Mouse (Mus musculus): Measurements from ENCODE around the gene Bud13. TPM values are rescaled to one million over a fixed set of nuclear protein-coding genes. Genes with fewer than 3 reads are reported as not detected.

Gene Bud13
- polyA plus RNA-seq (2015; fragmentation: Nextera tagmentation; extraction: Ambion mirVana), result 24.4 and 26.4 TPM in 2 replicates

DNA sequence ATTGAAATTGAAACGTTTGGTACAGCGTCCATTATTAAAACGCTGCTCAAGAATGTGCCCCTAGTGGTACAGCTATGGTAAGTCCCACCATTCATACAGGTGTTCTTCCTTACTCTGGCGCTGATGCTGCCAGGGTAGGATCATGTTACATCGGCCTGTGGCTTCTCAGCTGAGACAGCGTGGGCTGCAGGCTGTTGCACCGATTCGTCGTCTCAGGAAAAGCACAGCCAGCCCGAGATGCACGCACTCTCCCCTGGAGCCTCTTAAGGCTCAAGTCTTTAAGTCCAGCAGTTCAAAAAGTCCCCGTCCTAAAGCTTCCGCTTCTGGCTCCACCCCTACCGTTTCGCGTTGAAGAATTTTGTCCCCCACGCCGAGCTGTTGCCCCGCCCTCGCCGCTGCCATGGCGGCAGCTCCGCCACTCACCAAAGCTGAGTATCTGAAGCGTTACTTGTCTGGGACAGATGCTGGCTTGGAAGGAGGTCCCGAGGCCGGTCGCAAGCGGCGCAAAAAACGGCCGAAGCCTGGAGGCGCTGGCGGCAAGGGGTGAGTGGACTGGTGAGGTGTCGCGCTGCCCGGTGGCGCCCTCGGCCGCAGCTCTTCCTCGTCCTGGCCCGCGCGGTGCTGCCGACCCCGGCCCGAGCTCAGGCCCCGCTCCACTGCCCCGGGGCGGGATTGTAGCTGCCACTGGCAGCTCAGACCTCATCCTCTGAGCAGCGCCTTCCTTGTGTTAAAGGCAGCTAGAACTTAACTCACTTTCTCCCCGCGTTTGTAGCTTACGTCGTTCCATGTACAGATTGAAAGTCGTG is at the start of gene Bud13:
Bud13 (plus strand) TSS at position 378 of the 806 bp plus-strand sequence.
- Histone ChIP-seq H3K4me2 (peak within 1 kb of the TSS; percentile 78), H3K36me3 (peaks cover 50% of the 10 kb centered on the region), H3K27ac (peak within 1 kb of the TSS; percentile 94), H3K4me1 (peaks cover 14% of the 10 kb centered on the region), H3K4me3 (peak within 1 kb of the TSS; percentile 78), H3K9ac (peak within 1 kb of the TSS; percentile 81), H3K27me3 (no peaks in the 10 kb centered on the region), H3K9me3 (no peaks in the 10 kb centered on the region)
- ATAC-seq (ENCODE audit: borderline replicate concordance, extremely low read depth, low FRiP score, low TSS enrichment), result peak; percentile 90
- under 1% methylated on average over 55 of the region's 55 CpGs for WGBS

DNA sequence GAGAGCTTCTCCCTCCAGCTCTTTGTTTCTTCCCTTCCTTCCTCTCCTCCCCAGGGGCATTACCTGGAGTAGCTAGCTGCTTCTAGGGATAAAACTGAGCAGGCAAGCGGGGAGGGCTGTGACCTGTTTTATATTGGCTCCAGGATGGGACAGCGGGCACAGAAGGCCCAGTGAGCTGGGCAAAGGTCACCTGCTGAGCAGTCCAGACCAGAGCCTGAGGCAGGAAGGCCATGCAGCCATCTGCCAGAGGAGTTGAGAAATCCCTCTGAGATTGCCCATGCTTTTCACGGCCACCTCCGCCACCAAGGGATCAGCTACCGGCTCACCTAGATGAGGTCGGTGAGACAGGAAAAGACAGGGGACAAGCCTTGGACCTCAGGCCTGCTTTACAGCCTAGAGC is 47.6 kb upstream of the Bud13 start:
- H3K4me2 ChIP-seq, result no peak overlapping the region
- 90% methylated on average over 6 of the region's 6 CpGs for WGBS
- H3K9me3 ChIP-seq, result no peaks in the 10 kb centered on the region
- H3K27ac ChIP-seq, result no peak overlapping the region
- no peaks in the 10 kb centered on the region for H3K36me3 ChIP-seq
- no peaks in the 10 kb centered on the region for H3K27me3 ChIP-seq
- H3K9ac ChIP-seq, result no peak overlapping the region
- H3K4me1 ChIP-seq, result peaks cover 6% of the 10 kb centered on the region; the same call in 1 of the 2 replicates
- no peak overlapping the region for H3K4me3 ChIP-seq
- no peak for ATAC-seq (ENCODE audit: borderline replicate concordance, extremely low read depth, low FRiP score, low TSS enrichment)

DNA sequence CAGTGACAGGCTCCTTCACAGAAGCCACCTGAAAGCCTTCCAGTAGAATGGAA is 47.4 kb upstream of the Bud13 start, which contains the start of gene Apoc3:
Apoc3 (minus strand) TSS at position 41 of the 53 bp plus-strand sequence.
- peaks cover 4% of the 10 kb centered on the region; the same call in 1 of the 2 replicates for H3K4me1 ChIP-seq
- H3K9ac ChIP-seq, result no peak within 1 kb of the TSS
- H3K27ac ChIP-seq, result no peak within 1 kb of the TSS
- no peaks in the 10 kb centered on the region for H3K27me3 ChIP-seq
- no peaks in the 10 kb centered on the region for H3K36me3 ChIP-seq
- ATAC-seq (ENCODE audit: borderline replicate concordance, extremely low read depth, low FRiP score, low TSS enrichment), result no peak
- H3K4me2 ChIP-seq, result no peak within 1 kb of the TSS
- H3K9me3 ChIP-seq, result no peaks in the 10 kb centered on the region
- no peak within 1 kb of the TSS for H3K4me3 ChIP-seq

DNA sequence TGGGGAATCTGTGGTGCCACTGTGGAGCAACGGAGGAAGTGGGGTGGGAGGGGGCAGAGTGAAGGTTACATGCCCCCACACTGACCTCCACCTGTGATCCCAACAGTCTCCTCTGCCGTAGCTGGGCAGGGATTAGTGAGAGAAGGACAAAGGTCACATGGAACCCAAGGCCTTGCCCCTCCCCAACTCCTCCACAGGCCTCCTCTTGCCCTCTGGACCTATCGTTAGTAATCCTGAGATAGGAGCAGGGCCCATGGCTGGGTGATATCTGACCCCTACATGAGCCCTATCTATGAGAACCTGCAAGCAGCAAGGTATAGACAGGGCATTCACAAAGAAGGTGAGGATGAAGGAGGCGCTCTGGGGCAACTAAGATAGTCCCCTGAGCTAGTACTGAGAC is 47.2 kb upstream of the Bud13 start:
- Histone ChIP-seq H3K9ac (no peak overlapping the region), H3K4me2 (no peak overlapping the region), H3K27ac (no peak overlapping the region), H3K4me3 (no peak overlapping the region), H3K27me3 (no peaks in the 10 kb centered on the region), H3K4me1 (0 out of 2 replicates have a peak, but pooled peaks cover 2% of the 10 kb centered on the region), H3K9me3 (no peaks in the 10 kb centered on the region), H3K36me3 (no peaks in the 10 kb centered on the region)
- 47% methylated on average over 4 of the region's 4 CpGs for WGBS
- ATAC-seq (ENCODE audit: borderline replicate concordance, extremely low read depth, low FRiP score, low TSS enrichment), result no peak

DNA sequence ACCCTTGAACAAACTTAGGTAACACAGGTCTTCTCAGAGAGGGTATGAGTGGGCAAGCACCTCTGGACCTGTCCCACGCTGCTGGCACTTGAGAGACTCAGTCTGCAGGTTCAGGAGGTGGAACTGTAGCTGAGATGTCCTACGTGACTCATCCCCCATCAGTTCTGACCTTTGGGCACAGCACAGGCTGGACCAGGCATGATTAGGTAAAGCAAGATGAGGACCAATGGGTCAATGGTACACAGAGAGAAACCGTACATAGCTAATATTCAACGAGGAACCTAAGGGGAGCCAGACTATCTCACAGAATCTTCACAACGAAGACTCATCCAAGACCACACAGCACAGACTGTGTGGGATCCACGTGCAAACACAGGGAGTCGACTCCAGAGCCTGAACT is 44.0 kb upstream of the Bud13 start:
- no peak for ATAC-seq (ENCODE audit: borderline replicate concordance, extremely low read depth, low FRiP score, low TSS enrichment)
- WGBS, result 80% methylated on average over 7 of the region's 7 CpGs
- Histone ChIP-seq H3K4me1 (no peaks in the 10 kb centered on the region), H3K36me3 (no peaks in the 10 kb centered on the region), H3K9ac (no peak overlapping the region), H3K9me3 (no peaks in the 10 kb centered on the region), H3K4me2 (no peak overlapping the region), H3K27me3 (no peaks in the 10 kb centered on the region), H3K27ac (no peak overlapping the region), H3K4me3 (no peak overlapping the region)

DNA sequence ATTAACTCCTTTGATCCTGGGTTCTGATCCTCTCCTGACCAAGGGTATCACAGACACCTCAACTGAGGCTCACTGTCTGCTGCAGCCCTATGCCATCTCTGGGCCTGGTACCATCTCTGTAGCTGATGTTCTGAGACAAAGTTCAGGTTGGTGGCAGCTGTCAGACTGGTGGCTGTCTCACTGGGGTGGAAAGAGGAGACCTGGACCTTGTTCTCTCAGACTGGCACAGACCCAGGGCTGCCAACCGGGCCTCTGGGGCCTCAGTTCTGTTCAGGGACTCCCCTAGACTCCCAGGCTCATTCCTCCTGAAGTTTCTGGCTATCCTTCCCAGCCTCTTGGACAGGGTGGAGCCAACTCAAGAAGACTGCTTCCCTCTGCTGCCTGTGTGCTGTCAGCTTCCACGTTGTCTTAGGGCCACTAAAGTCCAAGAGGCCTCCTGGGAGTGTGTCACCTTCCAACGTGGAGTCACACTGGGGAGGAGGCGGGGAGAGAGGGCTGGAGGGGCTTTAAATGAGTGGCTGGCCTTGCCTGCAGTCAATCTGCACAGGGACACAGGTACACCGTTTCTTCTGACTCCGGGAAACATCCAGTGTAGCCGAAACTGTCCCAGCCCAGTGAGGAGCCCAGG is 42.2 kb upstream of the Bud13 start, which contains the start of gene Apoa4:
Apoa4 (plus strand) TSS at position 171 of the 628 bp plus-strand sequence.
- Histone ChIP-seq H3K36me3 (no peaks in the 10 kb centered on the region), H3K9ac (no peak within 1 kb of the TSS), H3K9me3 (no peaks in the 10 kb centered on the region), H3K4me1 (no peaks in the 10 kb centered on the region), H3K27me3 (no peaks in the 10 kb centered on the region), H3K4me3 (no peak within 1 kb of the TSS), H3K27ac (no peak within 1 kb of the TSS), H3K4me2 (no peak within 1 kb of the TSS)
- no peak for ATAC-seq (ENCODE audit: borderline replicate concordance, extremely low read depth, low FRiP score, low TSS enrichment)
- WGBS, result 54% methylated on average over 7 of the region's 7 CpGs

DNA sequence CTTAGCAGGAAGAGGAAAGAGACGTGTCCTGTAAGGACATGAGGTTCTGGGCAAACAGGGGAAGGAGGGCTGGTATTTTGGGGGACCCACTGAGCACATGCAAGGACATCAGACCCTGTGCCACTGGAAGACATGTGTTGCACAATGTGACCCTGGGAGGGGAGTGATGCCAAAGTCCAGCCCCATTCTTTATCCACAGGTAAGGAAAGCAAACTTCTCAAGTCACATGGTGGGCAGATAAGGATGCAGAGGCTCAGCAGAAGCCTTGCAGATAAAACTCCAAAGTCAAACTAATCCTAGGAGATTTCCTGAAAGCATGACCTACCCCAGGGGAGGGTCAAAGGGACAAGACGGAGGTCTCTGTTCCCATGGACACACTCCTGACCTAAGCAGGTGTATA is 41.0 kb upstream of the Bud13 start:
- Histone ChIP-seq H3K9ac (no peak overlapping the region), H3K9me3 (no peaks in the 10 kb centered on the region), H3K27me3 (no peaks in the 10 kb centered on the region), H3K36me3 (no peaks in the 10 kb centered on the region), H3K4me2 (no peak overlapping the region), H3K4me3 (no peak overlapping the region), H3K4me1 (no peaks in the 10 kb centered on the region), H3K27ac (no peak overlapping the region)
- WGBS, result 52% methylated on average over 2 of the region's 2 CpGs
- no peak for ATAC-seq (ENCODE audit: borderline replicate concordance, extremely low read depth, low FRiP score, low TSS enrichment)

DNA sequence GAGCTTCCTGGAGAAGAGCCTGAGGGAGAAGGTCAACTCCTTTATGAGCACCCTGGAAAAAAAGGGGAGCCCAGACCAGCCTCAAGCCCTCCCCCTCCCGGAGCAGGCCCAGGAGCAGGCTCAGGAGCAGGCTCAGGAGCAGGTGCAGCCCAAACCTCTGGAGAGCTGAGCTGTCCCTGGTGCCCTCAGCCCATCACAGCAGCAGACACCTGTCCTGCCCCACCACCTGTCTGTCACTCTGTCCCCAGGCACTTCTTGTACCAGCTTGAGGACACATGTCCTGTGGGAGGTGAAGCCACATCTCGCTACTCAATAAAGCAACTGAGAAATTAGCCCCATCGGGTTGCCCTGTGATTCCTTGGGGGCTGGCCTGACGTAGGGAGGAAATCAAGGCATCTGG is 39.7 kb upstream of the Bud13 start:
- H3K9ac ChIP-seq, result no peak overlapping the region
- H3K36me3 ChIP-seq, result no peaks in the 10 kb centered on the region
- ATAC-seq (ENCODE audit: borderline replicate concordance, extremely low read depth, low FRiP score, low TSS enrichment), result no peak
- H3K4me1 ChIP-seq, result no peaks in the 10 kb centered on the region
- no peaks in the 10 kb centered on the region for H3K27me3 ChIP-seq
- H3K27ac ChIP-seq, result no peak overlapping the region
- no peaks in the 10 kb centered on the region for H3K9me3 ChIP-seq
- no peak overlapping the region for H3K4me3 ChIP-seq
- 71% methylated on average over 4 of the region's 4 CpGs for WGBS
- no peak overlapping the region for H3K4me2 ChIP-seq

DNA sequence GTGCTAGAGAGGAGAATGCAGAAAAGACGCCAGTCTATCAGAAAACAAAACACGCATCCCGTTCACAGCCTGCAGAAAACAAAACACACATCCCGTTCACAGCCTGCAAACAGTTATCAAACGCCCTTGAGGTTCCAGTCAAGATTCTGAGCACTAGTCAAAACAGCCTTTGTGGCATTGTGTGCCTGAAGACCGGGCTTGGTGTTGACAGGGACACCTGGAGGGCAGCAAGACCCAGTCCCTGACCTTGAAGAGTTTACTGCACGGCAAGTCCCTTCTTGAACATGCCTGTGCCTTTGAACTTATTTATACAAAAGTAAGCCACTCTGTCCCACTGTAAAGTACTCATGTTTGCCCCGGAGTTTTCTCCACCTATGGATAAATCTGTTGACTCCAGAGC is 39.2 kb upstream of the Bud13 start:
- no peaks in the 10 kb centered on the region for H3K36me3 ChIP-seq
- no peak overlapping the region for H3K4me3 ChIP-seq
- H3K9me3 ChIP-seq, result no peaks in the 10 kb centered on the region
- no peak overlapping the region for H3K4me2 ChIP-seq
- no peak overlapping the region for H3K9ac ChIP-seq
- no peak overlapping the region for H3K27ac ChIP-seq
- WGBS, result 40% methylated on average over 8 of the region's 8 CpGs
- H3K4me1 ChIP-seq, result no peaks in the 10 kb centered on the region
- no peak for ATAC-seq (ENCODE audit: borderline replicate concordance, extremely low read depth, low FRiP score, low TSS enrichment)
- H3K27me3 ChIP-seq, result no peaks in the 10 kb centered on the region

DNA sequence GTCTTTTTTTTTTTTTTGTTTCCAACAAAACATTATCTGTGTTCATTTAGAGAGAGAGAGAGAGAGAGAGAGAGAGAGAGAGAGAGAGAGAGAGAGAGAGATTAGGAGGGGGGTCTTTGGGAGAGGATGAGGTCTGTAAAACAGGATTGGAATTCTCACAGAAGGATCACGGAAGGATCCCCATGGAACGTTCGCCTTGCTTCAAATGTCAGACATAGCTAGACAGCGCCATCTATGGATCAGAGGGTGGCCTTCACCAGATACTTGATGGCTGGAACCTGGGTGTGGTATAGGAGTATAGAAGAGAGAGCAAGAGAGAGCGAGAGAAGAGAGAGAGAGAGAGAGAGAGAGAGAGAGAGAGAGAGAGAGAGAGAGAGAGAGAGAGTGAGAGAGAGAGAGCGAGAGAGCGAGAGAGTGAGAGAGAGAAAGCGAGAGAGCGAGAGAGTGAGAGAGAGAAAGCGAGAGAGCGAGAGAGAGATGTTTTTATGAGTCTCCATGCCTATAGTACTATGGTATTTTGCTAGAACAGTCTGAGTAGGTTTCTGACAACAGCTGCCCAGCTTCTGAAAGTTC is 36.0 kb upstream of the Bud13 start:
- H3K27me3 ChIP-seq, result no peaks in the 10 kb centered on the region
- no peaks in the 10 kb centered on the region for H3K9me3 ChIP-seq
- H3K4me3 ChIP-seq, result no peak overlapping the region
- no peak overlapping the region for H3K27ac ChIP-seq
- WGBS, result 22% methylated on average over 11 of the region's 11 CpGs
- H3K9ac ChIP-seq, result no peak overlapping the region
- no peaks in the 10 kb centered on the region for H3K4me1 ChIP-seq
- no peaks in the 10 kb centered on the region for H3K36me3 ChIP-seq
- ATAC-seq (ENCODE audit: borderline replicate concordance, extremely low read depth, low FRiP score, low TSS enrichment), result no peak
- H3K4me2 ChIP-seq, result 0 out of 2 replicates have a peak overlapping the region, but pooled peaks have one; percentile 24

DNA sequence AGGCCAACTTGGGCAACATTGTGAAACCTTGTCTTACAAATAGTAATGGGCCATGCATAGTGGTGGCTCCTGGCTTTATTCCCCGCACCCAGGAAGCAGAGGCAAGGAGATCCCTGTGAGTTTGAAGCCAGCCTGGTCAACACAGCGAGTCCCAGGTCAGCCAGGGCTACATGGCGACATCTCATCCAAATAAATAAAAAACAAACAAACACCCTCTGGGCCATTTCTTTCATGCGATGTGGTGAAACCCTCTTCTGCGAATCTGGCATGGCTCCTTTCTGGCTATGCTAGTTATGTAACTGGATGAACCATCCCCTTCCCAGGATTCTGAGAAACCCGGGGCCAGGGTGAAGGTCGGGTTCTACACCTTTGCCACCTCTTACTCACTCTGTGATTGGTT is 26.6 kb upstream of the Bud13 start:
- H3K4me1 ChIP-seq, result no peaks in the 10 kb centered on the region
- 75% methylated on average over 7 of the region's 7 CpGs for WGBS
- ATAC-seq (ENCODE audit: borderline replicate concordance, extremely low read depth, low FRiP score, low TSS enrichment), result no peak

DNA sequence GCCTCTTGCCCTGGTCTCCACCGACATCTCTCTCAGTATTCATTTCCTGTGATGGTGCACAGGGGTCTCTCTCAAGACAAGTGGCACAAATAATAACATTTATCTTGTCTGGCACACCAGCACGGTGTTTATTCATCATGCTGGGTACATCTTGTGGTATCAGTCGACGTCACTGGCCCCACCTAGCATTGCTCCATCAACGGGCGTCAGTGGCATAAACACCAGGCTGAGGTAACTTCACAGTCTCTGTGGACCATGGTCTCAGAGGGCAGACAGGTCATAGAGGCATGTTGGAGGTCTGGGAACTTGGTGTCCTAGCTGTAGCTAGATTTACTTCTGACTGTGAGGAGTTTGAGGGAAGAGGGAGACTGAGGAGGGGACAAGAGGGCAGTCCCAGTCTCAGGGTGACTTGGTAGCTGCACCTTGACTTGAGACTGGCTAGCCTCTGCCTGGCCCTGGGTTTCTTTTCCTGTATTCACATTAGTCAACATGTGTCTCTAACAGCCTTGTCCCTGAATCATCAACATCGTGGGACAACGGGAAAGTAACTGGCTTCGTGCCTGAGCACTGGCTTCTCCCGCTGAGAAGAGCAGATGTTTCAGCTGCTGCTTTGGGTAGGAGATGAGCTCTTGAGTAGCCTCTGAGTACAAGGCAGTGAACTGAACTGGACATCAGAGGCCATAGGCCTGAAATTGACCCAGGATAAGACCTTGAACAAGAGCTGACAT is 26.0 kb upstream of the Bud13 start:
- Histone ChIP-seq H3K4me2 (no peak overlapping the region), H3K4me3 (no peak overlapping the region), H3K27ac (no peak overlapping the region), H3K36me3 (no peaks in the 10 kb centered on the region), H3K9me3 (no peaks in the 10 kb centered on the region), H3K4me1 (no peaks in the 10 kb centered on the region), H3K9ac (no peak overlapping the region), H3K27me3 (no peaks in the 10 kb centered on the region)
- 75% methylated on average over 10 of the region's 10 CpGs for WGBS
- no peak for ATAC-seq (ENCODE audit: borderline replicate concordance, extremely low read depth, low FRiP score, low TSS enrichment)

More for the DNA sequence above, 26.6 kb upstream of the Bud13 start:
- H3K9ac ChIP-seq, result no peak overlapping the region
- no peak overlapping the region for H3K4me3 ChIP-seq
- H3K27me3 ChIP-seq, result no peaks in the 10 kb centered on the region
- no peaks in the 10 kb centered on the region for H3K9me3 ChIP-seq
- no peak overlapping the region for H3K4me2 ChIP-seq
- H3K36me3 ChIP-seq, result no peaks in the 10 kb centered on the region
- H3K27ac ChIP-seq, result no peak overlapping the region

Data from lung, embryonic 15.5 days (tissue).